Mouse (Mus musculus): Measurements from ENCODE around the gene Tube1. TPM values are rescaled to one million over a fixed set of nuclear protein-coding genes. Genes with fewer than 3 reads are reported as not detected.
A peak's percentile ranks its signal among the peaks of the same experiment; 100 is the strongest.

Tube1 gene
- total and polyA plus RNA-seq, 3 experiments, result 11.7 to 16.1 (median 14.6) TPM

DNA sequence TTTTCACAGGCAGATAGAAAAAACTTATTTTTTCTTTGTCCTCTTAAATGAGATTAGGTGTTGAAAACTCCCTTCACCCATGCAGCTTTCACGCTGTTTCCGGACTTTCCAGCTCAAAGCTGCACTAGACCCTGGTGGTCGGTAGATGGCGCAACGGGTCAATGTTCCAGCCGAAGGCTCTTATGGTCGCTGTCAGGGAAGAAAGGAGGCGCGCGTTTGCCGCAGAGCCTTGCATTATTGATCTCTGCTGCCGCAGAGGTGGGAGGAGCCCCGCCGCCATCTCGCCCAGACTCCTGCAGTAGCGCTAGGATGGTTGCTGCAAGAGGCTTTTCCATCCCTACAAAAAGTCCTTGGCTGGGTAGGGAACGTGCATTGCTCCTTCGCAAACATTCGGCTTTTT, 37.4 kb downstream of the Tube1 start (continued):
- TF ChIP-seq RAD21 (IDR thresholded peaks at IDR 0.05; ENCODE audit: low read depth, low read length) (peak; percentile 93), JUN (IDR thresholded peaks at IDR 0.05; ENCODE audit: insufficient read depth, low read depth, low read length) (no peak), MYC (IDR thresholded peaks at IDR 0.05; ENCODE audit: low read depth, low read length) (no peak), E2F4 (IDR thresholded peaks at IDR 0.05; ENCODE audit: insufficient replicate concordance, low read depth, low read length) (no peak), MXI1 (IDR thresholded peaks at IDR 0.05; ENCODE audit: low read depth, low read length) (peak; percentile 42), CHD2 (IDR thresholded peaks at IDR 0.05; ENCODE audit: low read length) (no peak), PAX5 (IDR thresholded peaks at IDR 0.05; ENCODE audit: low read length) (no peak), TCF12 (IDR thresholded peaks at IDR 0.05; ENCODE audit: low read depth, low read length) (peak; percentile 45; the same call in 1 of the 2 replicates), CHD1 (IDR thresholded peaks at IDR 0.05; ENCODE audit: low read depth, low read length) (no peak), ELF1 (IDR thresholded peaks at IDR 0.05; ENCODE audit: low read depth, low read length) (peak; percentile 86), CTCF (conservative IDR thresholded peaks at IDR 0.05 in 1 of 2, IDR thresholded peaks at IDR 0.05 in 1 of 2; ENCODE audit: low read depth in 2 of 2, low read length in 2 of 2) (peak; percentile 72 to 98)

- DNase-seq (ENCODE audit: extremely low read depth), result peak; percentile 94
- peak overlapping the region; percentile 90 for H3K4me2 ChIP-seq (ENCODE audit: insufficient read depth, low read depth, poor library complexity, severe bottlenecking)
- H3K36me3 ChIP-seq (replicated peaks in 1 of 2; ENCODE audit: control insufficient read depth in 1 of 2, insufficient read depth in 1 of 2, low read length in 1 of 2), result no peaks in the 10 kb centered on the region
- dilution Hi-C loops (cut with MboI; ENCODE audit: extremely low pct_ligation_motif_present, extremely low pct_unique_long_range_greater_than_20kb, low sequenced_read_pairs), result no loop called here
- H3K27ac ChIP-seq (ENCODE audit: insufficient read depth, low read depth), result no peak overlapping the region
- H3K79me2 ChIP-seq (replicated peaks; ENCODE audit: control insufficient read depth, extremely low read depth, insufficient read depth, poor library complexity, severe bottlenecking), result no peaks in the 10 kb centered on the region
- TF ChIP-seq SMC3 (IDR thresholded peaks at IDR 0.05; ENCODE audit: low read depth, low read length) (peak; percentile 50), JUN (IDR thresholded peaks at IDR 0.05; ENCODE audit: insufficient read depth, low read depth, low read length) (no peak), RAD21 (IDR thresholded peaks at IDR 0.05; ENCODE audit: low read depth, low read length) (peak; percentile 29), EP300 (IDR thresholded peaks at IDR 0.05; ENCODE audit: low read length) (no peak), NRF1 (IDR thresholded peaks at IDR 0.05; ENCODE audit: low read depth, low read length) (no peak), CTCF (conservative IDR thresholded peaks at IDR 0.05 in 1 of 2, IDR thresholded peaks at IDR 0.05 in 1 of 2; ENCODE audit: low read depth in 2 of 2, low read length in 2 of 2) (peak; percentile 63 to 82; a peak in 3 of 4 replicates), ZNF384 (IDR thresholded peaks at IDR 0.05; ENCODE audit: low read depth, low read length) (no peak), CHD2 (IDR thresholded peaks at IDR 0.05; ENCODE audit: low read length) (no peak), KAT2A (IDR thresholded peaks at IDR 0.05; ENCODE audit: insufficient replicate concordance, low read length) (no peak), ETS1 (conservative IDR thresholded peaks at IDR 0.05; ENCODE audit: low read depth, low read length) (no peak), HCFC1 (IDR thresholded peaks at IDR 0.05; ENCODE audit: low read depth, low read length) (peak; percentile 38), BHLHE40 (IDR thresholded peaks at IDR 0.05; ENCODE audit: low read depth, low read length) (peak; percentile 97), ELF1 (IDR thresholded peaks at IDR 0.05; ENCODE audit: low read depth, low read length) (peak; percentile 18; the same call in 1 of the 2 replicates), MEF2A (IDR thresholded peaks at IDR 0.05; ENCODE audit: borderline replicate concordance, low read depth, low read length) (peak; percentile 22; the same call in 1 of the 2 replicates), RCOR1 (conservative IDR thresholded peaks at IDR 0.05; ENCODE audit: low read depth, low read length) (no peak), SIN3A (IDR thresholded peaks at IDR 0.05; ENCODE audit: low read length) (no peak; the same call in 1 of the 2 replicates), TCF12 (IDR thresholded peaks at IDR 0.05; ENCODE audit: low read depth, low read length) (0 out of 2 replicates have a peak, but pooled peaks have one; percentile 27), MXI1 (IDR thresholded peaks at IDR 0.05; ENCODE audit: low read depth, low read length) (peak; percentile 52; the same call in 1 of the 2 replicates), USF2 (conservative IDR thresholded peaks at IDR 0.05; ENCODE audit: low read depth, low read length) (peak; percentile 95), CHD1 (IDR thresholded peaks at IDR 0.05; ENCODE audit: low read depth, low read length) (no peak), POLR2A (IDR thresholded peaks at IDR 0.05; ENCODE audit: low read depth, low read length) (peak; percentile 37; the same call in 1 of the 2 replicates), TBP (conservative IDR thresholded peaks at IDR 0.05; ENCODE audit: low read depth, low read length) (peak; percentile 82; the same call in 1 of the 2 replicates), JUND (conservative IDR thresholded peaks at IDR 0.05; ENCODE audit: low read depth, low read length) (0 out of 2 replicates have a peak, but pooled peaks have one; percentile 12), MYC (IDR thresholded peaks at IDR 0.05; ENCODE audit: low read depth, low read length) (peak; percentile 85), MAFK (IDR thresholded peaks at IDR 0.05; ENCODE audit: insufficient replicate concordance, low read length) (no peak), ZC3H11A (IDR thresholded peaks at IDR 0.05; ENCODE audit: low read depth, low read length) (no peak), MAX (IDR thresholded peaks at IDR 0.05; ENCODE audit: low read length) (peak; percentile 97), USF1 (IDR thresholded peaks at IDR 0.05; ENCODE audit: low read depth, low read length) (peak; percentile 95)
- no peaks in the 10 kb centered on the region for H3K9me3 ChIP-seq (replicated peaks; ENCODE audit: low read length)
- peak overlapping the region; percentile 59 to 77 (median 73) for H3K4me3 ChIP-seq (replicated peaks in 1 of 3; ENCODE audit: low read depth in 2 of 3, low read length in 2 of 3, poor library complexity in 1 of 3)
- H3K9ac ChIP-seq (ENCODE audit: insufficient read depth, low read depth), result peak overlapping the region; percentile 79
- in situ Hi-C loops (cut with MboI; ENCODE audit: low pct_ligation_motif_present, low pct_unique_long_range_greater_than_20kb, low sequenced_read_pairs), result loop anchor here (10.0 kb wide), 1 partner anchor 63 kb away; no protein-coding TSS in a partner anchor
- no peaks in the 10 kb centered on the region for H3K27me3 ChIP-seq (replicated peaks)
- peaks cover 8 to 35% of the 10 kb centered on the region in 2 experiments for H3K4me1 ChIP-seq (ENCODE audit: control insufficient read depth in 1 of 2, insufficient read depth in 2 of 2)
Measured at GRCm38 (mm10) chr10:39171603-39172539, 38.1 kb downstream of the Tube1 start.
